Mouse (Mus musculus) heart, adult 2 months (tissue): ENCODE data around the gene Slc9a9.

Experiments
- CTCF ChIP-seq: fragments of 200-600 bp; IDR thresholded peaks from 2 replicates; pipeline ENCODE4 v1.8.1; 2022; ENCODE audit warnings: antibody characterized with exemption, mild to moderate bottlenecking, moderate library complexity
- EP300 ChIP-seq: fragments of 200-500 bp; IDR thresholded peaks from 2 replicates; pipeline ENCODE4 v1.6.1; 2011; ENCODE audit warnings: low read depth, low read length, control low read depth; ENCODE audit not compliant: insufficient read depth
- POLR2A ChIP-seq: fragments of 200-500 bp; IDR thresholded peaks from 2 replicates; pipeline ENCODE4 v1.6.1; 2011; ENCODE audit warnings: mild to moderate bottlenecking, low read depth, low read length, control low read depth; ENCODE audit not compliant: insufficient read depth

GRCm38 (mm10) chr9:95150597-95150996, 480.9 kb downstream of the Slc9a9 start:
- TF ChIP-seq CTCF (no peak), POLR2A (no peak), EP300 (no peak)
